Mouse (Mus musculus) liver, adult 2 months (tissue): Measurements from ENCODE around the gene Usp39.

Experiments
- CTCF ChIP-seq: fragments of 200-500 bp; IDR thresholded peaks from 2 replicates; pipeline ENCODE4 v1.5.1; 2011; ENCODE audit warnings: low read depth, low read length, control low read depth
- POLR2A ChIP-seq: fragments of 200-500 bp; IDR thresholded peaks from 2 replicates; pipeline ENCODE4 v1.6.1; 2011; ENCODE audit warnings: low read length, control low read depth; ENCODE audit not compliant: insufficient read depth; ENCODE audit errors: extremely low read depth

DNA sequence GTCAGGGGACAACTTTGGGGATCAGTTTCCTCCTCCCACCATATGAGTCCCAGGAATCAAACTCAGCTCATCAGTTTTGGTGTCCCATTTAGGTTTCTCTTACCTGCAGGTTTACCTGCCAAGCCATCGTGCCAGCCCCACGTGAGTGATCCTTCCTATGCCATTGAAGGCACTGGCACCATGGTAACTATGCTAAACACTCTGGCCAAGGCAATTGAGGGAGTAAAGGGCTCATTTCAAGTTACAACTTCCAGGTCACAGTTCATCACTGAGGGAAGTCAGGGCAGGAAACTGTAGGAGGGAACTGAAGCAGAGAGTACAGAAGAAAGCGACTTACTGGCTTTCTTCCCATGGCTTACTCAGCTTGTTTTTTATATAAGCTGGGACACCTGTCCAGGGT lies 21.3 kb upstream of the Usp39 start:
- no peak for TF ChIP-seq CTCF
- TF ChIP-seq POLR2A, result no peak
